Mouse (Mus musculus): Measurements from ENCODE around the gene Gm26938. TPM values are rescaled to one million over a fixed set of nuclear protein-coding genes. Genes with fewer than 3 reads are reported as not detected.

Gene Gm26938
- total RNA-seq, 2 experiments from 2014 or later: not detected

GRCm38 (mm10) chr5:139796900-139797299 is 29.3 kb downstream of the Gm26938 start:
- no peak for ATAC-seq (replicated peaks; ENCODE audit: low FRiP score, poor library complexity, severe bottlenecking)

DNA sequence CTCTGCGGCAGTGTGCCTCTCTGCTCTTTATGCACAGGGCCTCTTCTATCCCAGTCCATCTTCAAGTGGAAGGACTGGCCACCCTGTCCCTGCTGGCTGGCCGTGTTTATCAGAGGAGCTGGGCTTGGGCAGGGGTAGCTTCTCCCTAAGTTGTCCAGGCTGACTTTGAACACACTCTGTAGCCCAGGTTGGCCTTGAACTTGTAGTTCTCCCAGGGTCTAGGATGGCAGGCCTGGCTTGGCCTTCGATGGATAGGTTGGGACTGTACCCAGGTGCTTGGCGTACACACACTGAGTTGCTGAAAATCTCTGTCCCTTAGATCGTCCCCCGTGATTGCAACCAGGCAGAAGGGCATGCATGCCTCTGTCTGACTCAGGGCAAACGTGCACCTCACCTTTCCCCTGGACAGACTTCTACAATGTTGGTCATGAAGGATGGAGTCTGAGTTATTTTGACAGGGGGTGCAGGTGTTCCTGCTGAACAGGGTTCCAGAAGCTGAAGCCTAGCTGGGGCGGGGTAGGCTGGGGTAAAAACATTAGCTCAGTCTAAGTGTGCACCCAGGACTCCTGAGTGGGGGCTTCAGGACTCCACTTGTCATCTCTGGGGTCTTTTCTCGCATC is 30.1 kb downstream of the Gm26938 start:
- ATAC-seq (replicated peaks; ENCODE audit: low FRiP score, poor library complexity, severe bottlenecking): no peak

DNA sequence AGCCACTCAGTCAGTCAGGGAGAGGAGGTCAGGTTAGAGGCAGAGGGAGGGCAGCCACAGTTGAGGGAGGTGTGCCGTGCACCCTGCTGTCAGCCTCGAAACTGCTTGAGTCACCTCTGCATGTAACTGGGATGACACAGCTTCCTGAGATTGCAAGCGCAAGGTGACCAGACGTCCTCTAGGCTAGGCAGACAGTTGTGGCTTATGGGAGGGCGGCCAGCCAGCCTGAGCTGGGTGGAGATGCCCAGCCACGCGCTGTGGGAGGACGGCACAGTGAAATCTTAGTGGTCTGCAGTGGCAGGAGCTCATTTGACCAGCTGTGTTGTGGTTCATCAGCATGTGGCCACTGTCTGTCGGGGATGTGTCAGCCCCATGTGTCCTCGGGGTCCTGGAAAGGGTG is 31.3 kb downstream of the Gm26938 start:
- peak; percentile 64 for ATAC-seq (replicated peaks; ENCODE audit: low FRiP score, poor library complexity, severe bottlenecking)

DNA sequence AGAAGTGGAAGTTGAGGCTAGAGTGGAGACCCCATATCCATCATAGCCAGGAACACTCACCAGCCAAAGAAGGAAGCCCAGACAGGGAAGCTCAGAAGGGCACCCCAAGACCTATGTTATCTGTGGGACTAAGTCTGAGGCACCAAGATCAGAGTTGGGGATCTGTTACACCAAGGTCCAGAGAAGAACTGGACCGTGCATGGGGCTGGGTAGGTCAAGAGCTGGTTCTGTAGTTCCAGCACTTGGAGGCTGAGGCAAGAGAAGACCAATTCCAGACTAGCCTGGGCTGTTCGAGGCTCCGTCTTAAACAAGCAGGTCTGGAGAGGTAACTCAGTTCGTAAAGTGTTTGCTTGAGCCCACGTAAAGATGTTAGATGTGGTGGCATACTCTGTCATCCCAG is 32.1 kb downstream of the Gm26938 start:
- no peak for ATAC-seq (replicated peaks; ENCODE audit: low FRiP score, poor library complexity, severe bottlenecking)

- peak; percentile 22 for ATAC-seq (replicated peaks; ENCODE audit: low FRiP score, poor library complexity, severe bottlenecking)
Measured at GRCm38 (mm10) chr5:139793338-139794089, 32.7 kb downstream of the Gm26938 start.

DNA sequence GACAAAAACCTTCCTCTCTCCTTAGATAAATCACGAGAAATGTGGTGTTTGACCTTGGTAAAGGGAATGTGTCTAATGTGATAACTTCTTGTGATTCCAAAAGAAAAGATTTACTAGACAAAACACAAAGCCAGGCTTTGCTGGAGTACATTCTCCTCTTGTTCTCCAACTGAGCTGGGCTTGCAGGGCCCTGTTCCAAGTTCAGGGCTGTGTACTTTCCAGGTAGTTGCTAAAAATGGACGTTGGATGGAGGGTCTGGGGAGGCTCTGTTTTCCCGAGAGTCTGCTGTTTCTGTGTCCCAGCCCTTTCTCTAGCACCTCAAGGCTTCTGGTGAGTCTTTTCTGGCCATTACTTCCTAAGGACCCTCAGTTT is 33.3 kb downstream of the Gm26938 start:
- ATAC-seq (replicated peaks; ENCODE audit: low FRiP score, poor library complexity, severe bottlenecking): no peak

GRCm38 (mm10) chr5:139792159-139792775 is 33.9 kb downstream of the Gm26938 start:
- 0 out of 2 replicates have a peak, but pooled peaks have one; percentile 4 for ATAC-seq (replicated peaks; ENCODE audit: low FRiP score, poor library complexity, severe bottlenecking)

DNA sequence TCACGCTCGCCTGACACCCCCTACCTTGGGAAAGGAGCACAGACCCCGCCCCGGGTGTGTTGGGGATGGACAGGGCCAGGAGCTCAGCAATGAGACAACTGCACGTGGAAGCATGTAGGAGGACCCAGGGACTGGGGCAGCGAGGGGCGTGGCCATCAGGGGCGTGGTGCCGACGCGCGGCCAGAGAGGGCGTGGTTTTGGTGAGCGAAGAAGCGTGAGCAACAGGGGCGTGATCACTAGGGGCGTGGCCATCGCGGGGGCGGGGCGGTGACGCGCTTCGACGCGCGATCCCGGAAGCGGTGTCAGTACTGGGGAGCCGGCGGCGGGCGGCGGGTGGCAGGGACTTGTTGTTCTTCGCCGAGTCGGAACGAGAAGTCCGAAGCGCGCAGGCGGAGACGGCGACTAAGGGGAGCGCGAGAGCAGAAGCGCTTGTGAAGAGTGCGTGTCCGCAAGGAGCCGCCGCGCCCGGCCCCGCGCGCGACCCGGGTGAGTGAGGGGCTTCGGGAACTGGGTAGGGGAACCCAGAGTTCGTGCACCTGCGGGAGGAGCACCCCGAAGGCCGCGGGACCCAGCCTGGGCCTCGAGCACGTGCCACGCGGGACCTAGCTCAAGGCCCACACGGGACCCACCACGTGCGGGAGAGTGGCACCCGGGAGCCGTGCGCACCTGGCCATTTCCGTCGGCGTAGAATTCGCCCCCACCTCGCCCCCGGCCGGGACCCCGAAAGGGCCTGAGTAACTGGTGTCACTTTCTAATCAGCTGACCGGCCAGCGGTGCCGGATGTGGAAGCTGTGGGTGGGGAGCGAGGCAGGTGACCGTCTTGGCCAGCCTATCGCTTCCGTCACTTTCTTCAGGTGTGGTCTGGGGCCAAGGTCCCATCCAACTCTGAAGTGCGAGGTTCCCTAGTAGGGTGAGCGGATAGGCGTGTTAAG is 34.7 kb downstream of the Gm26938 start, which contains the start of gene Mafk:
TSS of gene Mafk (plus strand) at position 287 of the 932 bp plus-strand sequence.
- peak; percentile 70 for ATAC-seq (replicated peaks; ENCODE audit: low FRiP score, poor library complexity, severe bottlenecking)

- ATAC-seq (replicated peaks; ENCODE audit: low FRiP score, poor library complexity, severe bottlenecking): no peak
Measured at GRCm38 (mm10) chr5:139789466-139789865, 36.7 kb downstream of the Gm26938 start.

DNA sequence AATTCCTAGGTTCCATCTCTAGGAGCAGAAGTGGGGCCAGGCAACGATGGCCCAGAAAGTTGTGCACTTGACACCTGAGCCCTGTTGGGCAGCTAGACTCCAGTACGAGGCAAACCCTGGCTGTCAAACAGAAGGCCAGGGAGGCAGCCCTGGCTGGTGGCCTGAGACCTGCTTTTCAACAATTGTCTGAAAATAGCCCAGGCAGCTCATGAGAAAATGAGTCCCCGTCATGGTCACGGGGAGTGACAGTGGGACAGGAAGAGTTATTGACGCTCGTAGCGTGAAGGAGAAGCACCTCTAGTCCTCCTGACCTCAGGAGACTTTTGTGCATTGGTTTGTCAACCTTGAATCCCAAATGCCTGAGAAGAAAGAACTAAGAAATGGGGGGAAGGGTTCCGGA is 44.8 kb downstream of the Gm26938 start:
- ATAC-seq (replicated peaks; ENCODE audit: low FRiP score, poor library complexity, severe bottlenecking): no peak

DNA sequence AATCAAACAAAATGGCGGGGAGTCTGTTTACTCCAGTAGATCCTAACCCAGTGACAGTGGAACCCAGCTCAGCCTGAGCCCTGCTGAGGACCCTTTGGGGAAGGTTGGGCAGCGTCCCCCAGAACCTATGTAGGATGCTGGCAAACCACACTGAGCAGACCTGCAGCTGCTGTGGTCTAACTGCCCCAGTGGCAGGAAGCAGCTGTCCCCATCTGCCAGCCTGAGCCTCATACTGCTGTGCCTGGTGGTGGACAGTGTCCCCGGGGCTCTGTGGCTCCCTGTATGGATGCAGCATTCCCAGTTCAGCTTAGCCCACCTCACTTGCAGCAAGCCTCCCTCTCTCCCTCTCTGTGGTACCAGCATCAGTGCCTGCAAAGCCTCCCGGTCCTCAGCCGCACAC is 49.2 kb downstream of the Gm26938 start:
- ATAC-seq (replicated peaks; ENCODE audit: low FRiP score, poor library complexity, severe bottlenecking): no peak

DNA sequence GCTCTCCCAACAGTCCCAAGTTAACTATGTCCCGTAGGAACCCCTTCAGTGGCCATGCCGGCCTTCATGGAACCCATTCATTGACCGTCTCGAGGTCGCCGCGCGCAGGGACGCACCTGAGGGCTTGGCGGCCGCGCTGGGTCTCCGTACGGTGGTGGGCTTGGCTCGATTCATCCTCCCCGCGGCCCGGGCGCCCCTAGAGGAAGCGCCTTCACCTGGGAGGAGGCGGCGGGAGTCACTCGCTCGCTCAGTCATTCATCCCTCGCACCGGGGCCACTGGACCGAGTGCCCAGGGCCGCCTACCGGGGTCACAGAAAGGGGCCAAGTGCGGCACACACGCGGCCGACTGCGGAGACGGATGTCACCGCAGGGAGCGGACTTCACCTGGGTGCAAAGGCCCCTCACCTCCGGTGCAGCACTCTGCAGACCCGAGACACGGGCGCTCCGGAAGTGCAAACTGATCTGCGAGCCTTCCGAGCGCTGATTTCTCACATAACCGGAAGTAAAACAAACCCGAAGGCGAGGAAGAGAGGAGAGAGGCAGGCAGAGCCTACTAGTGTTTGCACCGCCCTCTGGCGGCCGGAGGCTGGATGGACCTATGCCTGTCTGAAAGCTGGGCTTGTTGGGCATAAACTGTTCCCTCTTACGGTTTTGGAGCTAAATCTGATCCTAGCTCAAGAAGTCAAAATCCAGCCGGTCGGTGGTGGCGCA is 50.8 kb downstream of the Gm26938 start, which contains the start of gene Ints1:
TSS of gene Ints1 (minus strand) at position 459 of the 711 bp plus-strand sequence.
- ATAC-seq (replicated peaks; ENCODE audit: low FRiP score, poor library complexity, severe bottlenecking): peak; percentile 92

DNA sequence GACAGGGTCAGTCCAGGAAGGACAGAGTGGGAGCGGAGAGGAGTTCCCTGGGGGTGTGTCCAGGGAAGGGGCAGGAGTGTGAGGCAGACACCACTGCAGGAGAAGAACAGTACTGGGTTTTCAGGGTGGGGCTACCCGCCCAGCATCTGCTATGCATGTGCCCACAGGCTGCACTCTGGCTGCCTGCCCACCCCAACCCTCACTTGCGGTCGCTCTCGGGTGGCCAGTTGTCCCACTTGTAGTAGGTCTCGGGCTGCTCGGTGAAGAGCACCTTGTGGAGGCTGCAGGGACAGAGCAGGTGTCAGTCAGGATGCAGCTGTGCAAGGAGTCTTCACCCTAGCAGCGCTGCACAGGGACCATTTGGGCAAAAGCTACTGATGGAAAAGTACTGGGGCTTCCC is 58.0 kb downstream of the Gm26938 start:
- ATAC-seq (replicated peaks; ENCODE audit: low FRiP score, poor library complexity, severe bottlenecking): no peak

GRCm38 (mm10) chr5:139764296-139764695 is 61.9 kb downstream of the Gm26938 start:
- peak; percentile 54; the same call in 1 of the 2 replicates for ATAC-seq (replicated peaks; ENCODE audit: low FRiP score, poor library complexity, severe bottlenecking)

GRCm38 (mm10) chr5:139758096-139758495 is 68.1 kb downstream of the Gm26938 start:
- no peak for ATAC-seq (replicated peaks; ENCODE audit: low FRiP score, poor library complexity, severe bottlenecking)

Measured in erythroblast, adult 5-6 weeks (primary cell).